Mouse (Mus musculus) embryonic fibroblast, embryonic 13.5 days (primary cell): ENCODE results near the gene Gdpd3.

Source experiments
- CTCF ChIP-seq: IDR thresholded peaks from 2 replicates; pipeline ENCODE4 v1.5.1; 2011; ENCODE audit warnings: mild to moderate bottlenecking, control low read depth, low read length, moderate library complexity, borderline replicate concordance; ENCODE audit not compliant: insufficient read depth
- POLR2A ChIP-seq: IDR thresholded peaks from 2 replicates; pipeline ENCODE4 v1.6.1; 2011; ENCODE audit warnings: low read depth, mild to moderate bottlenecking, control low read depth, low read length, moderate library complexity

DNA sequence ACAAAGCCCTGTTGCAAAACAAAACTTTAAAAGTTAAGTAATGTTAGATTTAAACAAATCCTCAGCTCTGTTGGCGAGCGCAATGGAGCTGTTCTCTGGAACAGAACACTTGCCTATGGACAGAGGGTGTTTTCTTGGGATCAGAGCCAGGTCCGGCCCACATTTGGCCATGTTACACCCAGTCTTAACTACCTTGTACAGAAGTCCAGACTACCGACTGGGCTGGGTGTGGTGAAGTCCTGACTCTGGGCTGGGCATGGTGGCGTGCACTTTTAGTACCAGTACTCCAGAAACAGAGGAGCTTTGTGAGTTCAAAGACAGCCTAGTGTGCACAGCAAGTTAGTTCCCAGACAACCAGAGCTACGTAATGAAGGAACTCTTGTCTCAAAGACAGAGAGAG is 40.8 kb downstream of the Gdpd3 start:
- TF ChIP-seq CTCF = no peak
- no peak for TF ChIP-seq POLR2A
